Mouse (Mus musculus) mesoderm, embryonic 11.5 days (tissue): ENCODE results near the gene Gata3.
A peak's percentile ranks its signal among the peaks of the same experiment; 100 is the strongest.

Source experiments
- DNase-seq: peaks from one replicate; pipeline ENCODE4 v3.0.0-alpha.2; 2012; ENCODE audit warnings: low read depth, low spot score

Gata3 gene

DNA sequence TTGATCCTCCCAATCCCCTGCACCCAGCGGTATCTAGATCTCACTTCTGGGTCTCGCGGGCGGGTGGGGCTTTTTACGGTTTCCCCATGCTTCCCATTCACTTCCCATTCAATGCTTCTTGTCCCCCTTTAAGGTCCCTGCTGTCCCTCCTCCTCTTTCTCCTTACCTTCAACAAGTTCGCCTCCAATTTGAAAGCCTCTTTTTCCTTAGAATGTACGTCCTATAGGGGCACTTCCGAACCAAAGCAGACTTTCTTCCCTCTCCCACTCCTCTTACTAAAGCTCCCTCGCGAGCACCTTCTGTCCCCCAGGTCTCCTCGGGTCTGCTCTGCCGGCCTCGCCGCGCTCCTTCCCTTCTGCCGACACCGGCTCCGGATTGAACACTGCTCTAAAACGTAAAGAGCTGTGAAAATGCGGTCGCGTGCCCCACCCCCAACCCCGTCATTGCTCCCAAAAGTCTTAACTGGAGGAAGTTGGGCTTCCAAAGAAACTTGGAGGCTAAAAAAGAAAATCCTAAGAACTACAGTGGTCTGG, at the start of gene Gata3:
Gene Gata3 (minus strand): TSS at position 384 of the 533 bp plus-strand sequence.
- no peak for DNase-seq

DNA sequence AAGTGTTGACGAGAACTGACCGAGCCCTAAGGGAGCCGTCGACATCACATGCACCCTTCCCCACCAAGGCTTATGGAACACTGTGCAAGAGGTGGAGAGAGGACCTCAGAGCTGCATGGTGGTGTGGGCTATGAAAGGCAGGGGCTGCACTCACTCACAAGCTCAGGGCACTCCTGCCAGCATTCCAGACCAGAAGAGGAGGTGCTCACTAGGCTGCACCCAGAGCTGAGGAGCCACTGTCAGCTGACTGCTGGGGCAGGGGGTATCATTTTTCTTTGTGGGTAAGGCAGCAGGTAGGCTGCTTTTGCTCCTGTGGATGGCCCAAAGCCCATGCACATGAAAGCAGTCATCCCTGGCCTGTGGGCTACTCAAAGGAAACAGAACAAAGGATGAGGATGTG, 49.4 kb upstream of the Gata3 start:
- no peak for DNase-seq

DNA sequence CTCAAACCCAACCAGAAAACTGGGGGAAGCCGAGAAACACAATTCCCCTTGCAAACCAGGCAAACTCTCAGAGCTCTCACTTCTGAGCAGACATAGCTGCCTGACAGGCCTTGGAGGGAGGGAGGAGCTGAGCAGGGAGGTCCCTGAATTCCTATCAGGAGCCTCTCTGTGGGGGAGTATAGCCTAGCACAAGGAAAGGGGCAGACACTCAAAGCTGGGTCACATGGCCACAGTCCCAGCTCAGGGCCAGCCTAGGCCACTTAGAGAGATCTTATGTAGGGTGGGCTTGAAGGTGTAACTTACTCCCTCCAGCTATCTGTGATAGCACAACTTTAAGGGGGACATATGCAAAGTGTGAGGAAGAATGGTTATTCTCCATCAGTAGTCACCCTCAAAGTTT, 46.1 kb upstream of the Gata3 start:
- DNase-seq: peak; percentile 33

DNA sequence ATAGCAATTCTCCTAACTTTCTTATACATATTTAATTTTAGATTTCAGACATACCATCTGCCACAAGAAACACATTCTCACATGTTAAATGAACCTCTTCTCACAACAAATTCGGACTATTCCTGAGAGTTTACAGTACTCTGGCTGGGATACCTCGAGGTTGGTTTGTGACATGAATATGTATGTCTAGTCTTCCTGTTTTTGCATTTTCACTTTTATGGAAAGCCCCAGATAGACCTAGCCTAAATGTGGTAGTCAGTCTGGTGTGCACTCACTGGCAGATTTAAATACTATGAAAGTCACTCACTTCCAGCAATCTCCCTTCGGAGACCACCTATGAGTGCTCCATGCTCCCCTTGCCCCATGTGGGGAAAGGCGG, 37.1 kb upstream of the Gata3 start:
- DNase-seq: no peak

DNA sequence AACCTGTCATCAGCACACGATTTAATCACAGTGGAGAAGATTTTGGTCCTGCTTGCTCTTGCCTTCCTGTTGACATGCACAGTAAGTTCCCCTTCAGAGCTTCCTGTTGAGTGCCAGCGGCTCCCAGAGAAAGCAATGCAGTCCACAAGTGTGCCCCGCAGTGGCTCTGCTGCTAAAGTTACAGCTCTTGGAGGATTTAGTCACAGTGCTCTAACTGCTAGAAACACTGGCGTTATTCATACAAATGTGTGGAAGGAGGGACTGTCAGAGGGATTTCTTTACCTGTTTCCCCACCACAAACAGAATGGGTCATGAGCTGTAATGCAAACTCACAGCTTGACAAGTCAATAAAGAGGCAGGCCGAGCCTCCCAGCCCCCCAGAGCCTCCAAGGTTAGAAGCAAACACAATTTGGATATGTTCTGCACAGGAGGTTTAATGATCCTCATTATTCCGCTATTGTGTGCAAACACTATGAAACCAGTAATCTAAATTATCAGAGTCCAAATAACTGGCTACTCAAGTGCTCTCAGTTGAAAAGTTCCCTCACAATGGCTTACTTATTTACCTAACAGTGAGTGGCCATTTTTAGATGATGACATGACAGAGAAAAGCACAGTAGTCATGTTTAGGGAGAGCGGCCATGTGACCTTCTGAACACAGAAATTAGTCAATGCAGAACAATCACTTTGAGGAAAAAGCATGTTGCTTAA, 36.5 kb upstream of the Gata3 start:
- no peak for DNase-seq

DNA sequence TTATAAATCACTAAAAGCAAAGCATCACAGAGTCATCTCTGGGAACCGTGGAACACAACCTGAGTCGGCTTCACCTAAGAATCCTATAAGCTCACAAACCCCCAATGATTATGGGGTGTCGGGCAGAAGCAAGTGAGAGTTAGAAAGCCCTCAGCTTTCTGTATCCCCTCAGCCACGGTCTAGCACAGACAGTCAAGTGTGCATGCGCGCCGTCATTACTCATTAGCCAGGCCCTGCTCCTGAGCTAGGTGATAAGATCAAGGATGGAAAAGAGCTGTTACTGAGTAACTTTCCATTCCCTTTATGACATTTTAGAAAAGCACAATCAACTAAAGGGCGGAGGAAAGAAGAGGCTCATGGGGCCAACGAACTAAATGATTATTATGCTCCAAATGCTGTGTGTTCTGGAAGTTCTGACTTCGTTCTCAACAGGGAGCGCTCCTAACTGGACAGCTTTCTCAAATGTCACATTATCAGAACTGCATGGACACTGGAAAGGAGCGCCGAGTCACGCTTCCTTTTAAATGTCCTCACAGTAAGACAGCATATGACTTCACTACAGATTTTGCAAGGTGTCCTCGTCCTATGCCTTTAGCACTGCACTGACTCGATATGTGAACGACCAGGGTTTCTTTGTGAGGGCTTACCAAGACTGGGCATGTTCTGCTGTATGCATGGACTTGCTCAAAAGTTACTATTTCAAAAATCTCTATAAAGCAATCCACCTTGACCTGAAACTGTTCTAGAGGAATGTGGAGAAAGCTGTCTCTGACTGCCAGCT, 29.0 kb upstream of the Gata3 start:
- no peak for DNase-seq

DNA sequence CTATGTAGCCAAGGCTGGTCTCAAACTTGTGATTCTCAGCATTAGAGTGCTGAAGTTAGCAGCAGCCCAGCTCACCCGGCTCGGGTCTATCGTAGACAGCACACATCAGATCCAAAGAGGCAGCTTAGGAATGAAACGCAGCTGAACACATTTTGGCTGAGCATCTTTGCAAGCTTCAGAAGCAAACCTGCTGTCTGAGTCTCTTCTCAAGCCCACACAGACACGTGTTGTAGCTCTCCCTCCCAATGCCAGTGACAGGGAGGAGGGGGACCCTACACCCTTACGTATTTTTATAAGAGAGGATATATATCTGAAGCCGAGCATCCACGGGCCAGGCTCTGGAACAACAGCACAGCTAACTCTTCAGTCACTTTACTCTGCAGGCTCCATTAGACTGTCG, 27.8 kb upstream of the Gata3 start:
- no peak for DNase-seq

DNA sequence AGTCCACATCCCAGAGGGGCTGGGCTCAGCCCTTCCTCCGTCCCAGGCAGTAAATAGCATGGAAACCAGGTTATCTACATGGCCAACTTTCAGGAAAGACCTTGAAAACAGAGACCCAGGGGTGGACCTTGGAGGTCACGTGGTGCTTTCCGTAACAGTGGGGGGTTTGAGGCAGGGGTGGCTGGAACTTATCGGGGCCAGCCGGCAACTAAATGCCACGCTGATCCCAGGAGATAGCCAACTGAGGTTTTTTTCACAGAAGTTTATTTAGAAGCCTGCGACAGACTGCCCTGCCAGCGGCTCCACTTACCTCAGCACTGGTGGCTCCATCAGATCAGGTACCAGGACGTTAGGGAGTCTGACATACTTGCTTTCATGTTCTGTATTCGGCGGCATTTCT, 16.2 kb upstream of the Gata3 start:
- no peak for DNase-seq

DNA sequence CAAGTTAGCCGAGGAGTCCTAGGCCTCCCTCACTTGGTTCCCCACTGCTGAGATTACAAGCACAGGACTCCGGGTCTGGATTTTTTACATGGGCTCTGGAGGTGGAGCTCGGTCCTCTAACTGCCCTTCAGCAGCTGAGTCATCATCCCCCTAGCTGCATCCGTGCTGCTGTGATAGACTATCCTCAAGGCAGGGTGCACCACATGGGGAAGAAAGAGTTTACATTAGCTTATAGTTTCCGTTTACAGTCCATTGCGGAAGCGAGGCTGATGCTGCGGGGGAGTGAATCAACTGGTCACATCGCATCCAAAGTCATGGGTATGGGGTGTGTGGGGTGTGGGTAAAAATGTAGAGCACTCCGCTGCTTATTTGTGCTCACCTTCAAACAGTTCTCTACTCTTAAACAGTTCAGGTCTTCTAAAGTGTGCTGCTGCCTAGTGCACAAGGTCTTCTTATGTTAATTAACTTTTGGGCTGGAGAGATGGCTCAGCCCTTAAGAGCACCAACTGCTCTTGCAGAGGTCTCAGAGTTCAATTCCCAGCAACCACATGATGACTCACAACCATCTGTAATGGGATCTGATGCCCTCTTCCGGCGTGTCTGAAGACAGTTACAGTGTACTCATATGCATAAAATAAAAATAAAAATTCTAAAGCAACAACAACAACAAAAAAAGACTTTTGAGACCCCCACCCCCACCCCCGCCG, 14.2 kb upstream of the Gata3 start:
- DNase-seq: no peak

DNA sequence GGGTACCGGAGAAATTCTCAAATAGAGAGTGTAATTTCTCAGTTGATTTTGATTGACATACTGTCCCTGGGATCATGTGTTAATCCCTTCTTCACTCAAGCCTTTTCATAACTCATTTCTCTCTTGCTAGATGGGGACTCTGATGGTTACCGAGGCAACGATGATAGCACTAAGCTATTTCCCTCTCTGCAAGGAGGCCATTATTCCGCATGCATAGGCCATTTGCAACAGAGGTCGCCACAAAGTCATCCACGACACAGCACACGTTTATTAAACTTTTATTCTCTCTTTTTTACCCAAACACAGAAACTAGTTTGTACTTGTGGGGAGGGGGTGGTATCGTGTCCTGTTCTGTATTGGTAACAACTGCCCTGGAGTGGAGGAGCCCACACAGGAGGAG, 8.0 kb upstream of the Gata3 start:
- no peak for DNase-seq

DNA sequence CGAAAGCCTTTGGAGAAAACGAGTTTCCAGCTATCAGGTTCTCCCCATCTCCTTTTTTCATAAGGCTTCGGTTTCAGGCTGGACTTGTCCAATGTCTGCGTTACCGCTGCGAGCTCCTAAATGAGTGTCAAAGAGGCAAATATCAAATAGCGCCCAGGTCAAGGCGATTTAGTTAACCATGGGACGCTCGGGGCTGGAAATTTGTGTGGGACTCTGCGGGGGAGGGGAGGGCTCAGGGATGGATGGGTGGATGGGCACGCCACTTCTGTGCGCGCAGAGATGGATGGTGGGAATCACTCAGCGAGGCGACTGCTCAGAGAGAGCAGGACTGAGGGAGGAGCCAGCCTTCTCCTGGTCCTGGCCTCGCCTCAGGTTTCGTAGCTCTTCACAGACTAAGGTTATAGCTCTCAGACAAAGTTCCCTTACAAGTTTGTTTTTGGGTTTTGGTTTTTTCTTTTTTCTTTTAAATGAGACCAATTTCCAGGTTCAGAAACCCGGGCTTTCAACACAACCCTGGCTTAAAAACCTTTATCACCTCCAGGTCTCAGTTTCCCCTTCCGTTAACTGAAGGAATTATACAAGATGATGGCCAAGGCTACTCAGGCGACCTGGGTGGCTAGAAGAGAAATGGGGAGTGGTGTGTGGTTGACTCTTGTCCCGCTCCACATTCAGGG, 6.4 kb upstream of the Gata3 start:
- no peak for DNase-seq

DNA sequence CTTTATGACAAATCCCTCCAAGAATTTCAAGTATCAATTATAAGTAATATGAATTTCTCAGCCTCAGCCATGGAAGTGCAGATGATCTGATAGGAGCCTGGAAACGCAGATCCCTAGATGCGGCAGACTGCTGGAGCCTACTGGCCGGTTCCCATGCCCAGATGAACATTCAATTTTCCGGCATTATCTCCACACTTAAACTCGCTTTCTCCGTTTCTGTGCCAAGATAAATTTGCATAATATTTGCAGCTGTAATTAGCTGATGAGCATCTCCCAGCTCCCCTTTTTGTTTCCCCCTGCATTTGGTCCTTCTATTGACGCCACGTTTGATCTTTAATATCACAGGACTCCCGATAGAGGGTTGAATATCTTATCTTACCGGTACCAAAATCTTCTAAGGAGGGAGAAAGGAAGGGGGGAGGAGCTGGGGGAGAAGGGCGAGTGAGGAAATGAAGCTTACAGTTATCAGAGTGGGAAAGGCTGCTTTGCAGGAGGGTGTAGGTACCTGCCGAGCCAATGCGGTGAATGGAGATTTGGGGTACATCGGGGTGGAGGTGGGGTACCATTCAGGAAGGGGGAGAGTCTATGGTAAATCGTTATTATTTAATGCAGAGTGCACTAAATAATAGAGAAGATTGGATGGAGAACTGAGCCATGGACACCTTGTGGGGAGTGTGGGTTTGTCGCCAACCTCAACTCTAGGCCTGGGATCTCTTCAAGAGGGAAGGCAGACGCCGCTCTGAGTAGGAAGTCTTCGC, 5.2 kb upstream of the Gata3 start:
- no peak for DNase-seq

DNA sequence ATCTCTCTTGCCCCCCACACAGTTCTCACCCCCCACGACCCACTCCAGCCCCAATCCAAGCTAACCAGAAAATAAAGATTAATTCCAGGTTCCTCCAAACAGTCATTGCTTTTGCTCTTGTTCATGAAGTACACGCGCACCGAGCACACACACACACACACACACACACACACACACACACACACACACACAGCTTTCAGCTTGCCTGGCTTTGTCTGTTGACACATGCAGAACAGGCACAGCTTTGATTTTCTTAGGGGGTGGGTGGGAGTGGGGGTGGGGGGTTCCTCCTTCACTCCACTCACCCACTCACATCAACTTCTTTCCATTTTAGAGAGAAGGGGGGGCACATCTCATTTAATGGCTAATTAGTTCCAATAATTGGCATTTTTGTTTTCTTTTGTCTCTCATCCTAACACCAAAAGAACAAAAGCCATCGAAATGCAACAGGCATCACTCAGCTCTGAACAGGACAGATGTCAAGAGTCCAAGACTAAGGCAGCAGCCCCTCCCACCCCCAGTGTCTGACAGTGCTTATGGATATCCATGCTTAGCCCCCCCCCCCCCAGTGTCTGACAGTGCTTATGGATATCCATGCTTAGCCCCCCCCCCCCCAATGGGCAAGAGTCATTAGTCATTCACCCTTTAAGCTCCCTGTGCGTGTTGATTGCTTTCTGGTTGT, 3.6 kb upstream of the Gata3 start:
- no peak for DNase-seq

DNA sequence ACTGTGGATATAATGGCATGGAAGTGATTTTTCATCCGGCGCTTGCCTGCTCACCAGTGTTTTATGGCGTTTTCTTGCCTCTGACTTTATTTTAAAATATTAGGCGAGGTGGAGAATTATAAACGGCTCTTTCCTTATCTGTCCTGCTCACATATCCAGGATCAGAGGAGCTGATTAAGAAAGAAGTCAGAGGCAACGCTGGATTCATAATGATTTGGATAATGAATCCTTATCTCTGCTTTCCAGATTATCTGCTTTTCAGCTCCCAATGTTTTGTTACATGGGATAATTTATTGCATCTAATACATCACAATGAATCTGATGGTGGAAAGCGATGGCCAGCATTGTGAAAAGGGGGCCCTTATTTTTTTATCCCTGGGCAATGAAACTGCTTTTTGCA, 2.7 kb upstream of the Gata3 start:
- no peak for DNase-seq

DNA sequence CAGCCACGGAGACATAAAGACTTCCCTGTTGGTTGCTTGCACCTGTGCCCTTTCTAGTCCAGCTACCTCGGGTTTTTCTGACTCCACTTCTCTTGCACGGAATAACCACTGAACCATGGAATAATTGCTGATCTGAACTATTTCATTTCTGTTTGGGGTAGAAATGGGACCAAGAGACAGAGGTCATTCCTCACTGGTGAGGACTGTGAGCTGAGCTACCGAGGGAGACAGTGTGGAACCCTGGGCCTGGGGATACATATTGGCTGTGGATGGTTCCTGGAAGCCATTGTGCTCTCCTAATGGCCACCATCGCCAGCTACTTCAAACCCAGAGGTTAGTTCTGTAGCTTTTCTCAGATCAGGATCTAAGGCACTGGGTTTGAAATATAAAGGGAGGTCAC, 1.1 kb upstream of the Gata3 start:
- DNase-seq: no peak

DNA sequence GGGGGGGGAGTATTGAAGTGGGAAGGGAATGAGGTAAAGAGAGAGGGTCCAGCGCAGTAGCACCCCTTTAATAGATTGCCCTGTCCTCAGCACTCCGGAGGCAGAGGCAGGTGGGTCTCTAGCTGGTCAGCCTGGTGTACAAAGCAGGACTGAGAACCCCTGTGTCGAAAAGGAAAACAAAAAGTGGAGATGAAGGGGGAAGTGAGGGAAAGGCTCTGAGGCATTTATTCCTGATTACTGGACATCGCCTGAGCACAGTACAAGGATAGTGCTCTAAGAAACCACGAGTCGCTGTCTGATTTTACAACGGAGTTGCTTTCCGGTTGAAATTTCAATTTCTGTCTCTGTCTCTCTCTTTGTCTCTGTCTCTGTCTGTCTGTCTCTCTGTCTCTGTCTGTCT, 417 bp upstream of the Gata3 start:
- DNase-seq: no peak

DNA sequence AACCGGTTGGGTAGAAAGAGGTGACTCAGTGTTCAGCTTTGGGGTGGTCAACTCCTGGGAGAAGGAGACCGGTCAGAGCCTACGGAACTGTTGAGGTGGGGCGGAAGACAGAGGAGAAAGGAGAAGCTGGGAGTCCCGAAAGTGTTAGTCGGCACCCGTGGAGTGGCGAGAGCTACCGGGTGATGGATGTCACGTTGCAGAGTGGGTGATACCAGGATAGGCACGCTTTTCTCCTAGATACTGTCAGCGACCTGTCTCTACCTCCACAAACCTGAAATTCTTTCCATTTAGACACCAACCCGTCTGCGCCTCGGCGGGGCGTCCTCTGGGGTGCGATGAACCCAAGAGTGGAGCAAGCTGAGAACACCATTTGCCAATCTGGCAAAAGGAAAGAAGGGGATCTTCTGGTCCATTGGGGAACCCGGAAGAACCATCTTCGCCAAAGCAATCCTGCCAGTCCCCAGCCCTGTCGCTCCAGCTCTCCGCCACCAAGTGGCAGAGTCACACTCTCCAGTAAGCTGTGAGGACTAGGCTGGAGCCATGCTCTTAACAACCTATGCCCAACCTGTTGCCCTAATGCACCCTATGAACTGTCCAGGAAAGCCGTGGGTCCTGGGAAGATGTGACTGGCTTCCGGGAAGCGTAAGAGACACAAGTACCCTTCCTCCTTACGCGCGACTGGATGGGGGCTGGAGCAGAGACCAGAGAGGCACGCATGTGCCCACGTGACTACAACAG, 752 bp downstream of the Gata3 start, which contains the start of gene 9230102O04Rik:
Gene 9230102O04Rik (minus strand): TSS at position 628 of the 738 bp plus-strand sequence.
- no peak for DNase-seq

DNA sequence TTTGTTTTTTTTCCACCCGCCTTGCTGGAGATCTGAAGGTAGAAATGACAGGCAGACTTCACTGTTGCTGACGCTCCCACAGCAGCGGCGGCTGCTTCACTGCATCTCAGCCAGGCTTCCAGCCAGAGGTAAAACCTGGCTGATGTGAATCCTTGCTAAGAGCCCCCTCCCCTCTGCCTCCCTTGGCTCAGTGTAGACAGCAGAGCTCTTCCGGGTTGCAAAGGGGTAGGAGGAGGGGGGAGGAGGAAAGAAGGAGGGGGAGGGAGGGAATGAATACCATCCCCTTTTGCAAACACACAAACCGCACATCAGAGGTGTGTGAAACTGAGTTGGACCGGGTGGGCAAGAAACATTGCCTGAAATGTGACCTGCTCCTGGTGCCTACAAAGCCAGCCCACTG, 2.2 kb downstream of the Gata3 start:
- DNase-seq: no peak

DNA sequence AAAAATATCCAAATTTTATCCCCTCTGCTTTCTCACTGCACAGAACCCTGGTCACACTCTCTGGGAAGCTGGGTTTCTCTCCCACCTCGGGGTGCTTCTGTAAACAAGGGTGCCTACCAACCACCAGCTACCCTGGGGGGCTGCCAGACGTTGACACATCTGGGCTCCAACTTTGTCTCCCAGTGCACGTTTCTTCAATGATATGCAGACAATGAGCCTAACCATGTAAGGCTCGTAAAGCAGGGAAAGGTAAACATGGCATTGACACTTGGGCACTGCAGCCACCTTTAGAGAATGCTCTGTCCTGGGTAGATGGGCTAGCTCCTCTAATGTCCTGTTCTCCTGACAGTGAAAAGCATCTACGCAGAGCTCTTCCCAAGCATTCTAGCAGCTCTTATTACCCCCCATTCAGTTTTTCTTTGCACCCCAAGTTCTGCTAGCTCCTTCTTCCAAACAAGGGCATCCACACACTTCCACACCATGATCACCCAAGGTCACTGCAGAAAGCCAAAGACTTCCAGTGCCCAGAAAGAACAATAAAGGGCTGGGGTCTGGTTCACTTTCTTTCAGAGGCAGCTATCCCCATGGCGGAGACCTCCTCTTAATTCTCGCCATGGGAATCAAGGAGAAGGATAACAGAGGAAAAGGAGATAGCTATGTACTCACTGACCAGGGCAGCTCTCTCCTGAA, 2.8 kb downstream of the Gata3 start:
- DNase-seq: no peak
